Mouse (Mus musculus) megakaryocyte, embryonic 14.5 days (primary cell): ENCODE results near the gene Lrrtm4. TPM values are rescaled to one million over a fixed set of nuclear protein-coding genes. Genes with fewer than 3 reads are reported as not detected.

ENCODE experiments used
- H3K27me3 ChIP-seq: replicated peaks from 2 replicates; pipeline ENCODE3; 2012; ENCODE audit warnings: inconsistent platforms
- H3K36me3 ChIP-seq: replicated peaks from 2 replicates; pipeline ENCODE3; 2012; ENCODE audit warnings: low read length, inconsistent platforms, mixed read lengths
- H3K4me1 ChIP-seq: 2 replicates; pipeline ENCODE4 v1.6.1; 2012; ENCODE audit warnings: inconsistent platforms
- H3K4me3 ChIP-seq: replicated peaks from 2 replicates; pipeline ENCODE3; 2012; ENCODE audit warnings: moderate library complexity, mild to moderate bottlenecking, inconsistent platforms
- H3K9me3 ChIP-seq: 2 replicates; pipeline ENCODE4 v1.6.1; 2012; ENCODE audit warnings: inconsistent platforms
- FLI1 ChIP-seq: IDR thresholded peaks from 2 replicates; pipeline ENCODE4 v1.6.1; 2012; ENCODE audit warnings: low read length, inconsistent platforms, mixed read lengths
- GATA1 ChIP-seq: IDR thresholded peaks from 3 replicates; pipeline ENCODE4 v1.6.1; 2012; ENCODE audit warnings: mixed read lengths, low read length, inconsistent platforms, borderline replicate concordance
- polyA plus RNA-seq: library from polyadenylated mRNA; stranded (reverse); fragments of >175 nt; gene quantifications from 2 replicates; pipeline ENCODE4 v1.2.3, GENCODE M21; 2012; ENCODE audit warnings: low replicate concordance; ENCODE audit not compliant: insufficient read depth

Lrrtm4 gene
- polyA plus RNA-seq, 1 experiment, result not detected

GRCm38 (mm10) chr6:80786282-80786681 lies 767.6 kb downstream of the Lrrtm4 start:
- Histone ChIP-seq H3K36me3 (no peaks in the 10 kb centered on the region), H3K9me3 (no peaks in the 10 kb centered on the region), H3K27me3 (no peaks in the 10 kb centered on the region), H3K4me1 (no peaks in the 10 kb centered on the region), H3K4me3 (no peak overlapping the region)
- TF ChIP-seq GATA1 (no peak), FLI1 (no peak)

GRCm38 (mm10) chr6:80823753-80824152 lies 805.1 kb downstream of the Lrrtm4 start:
- no peak overlapping the region for H3K4me3 ChIP-seq
- H3K9me3 ChIP-seq, result peaks cover 5% of the 10 kb centered on the region; the same call in 1 of the 2 replicates
- H3K36me3 ChIP-seq, result no peaks in the 10 kb centered on the region
- TF ChIP-seq FLI1 (no peak), GATA1 (no peak)
- H3K27me3 ChIP-seq, result no peaks in the 10 kb centered on the region
- no peaks in the 10 kb centered on the region for H3K4me1 ChIP-seq

- no peaks in the 10 kb centered on the region for H3K36me3 ChIP-seq
- TF ChIP-seq FLI1 (no peak), GATA1 (no peak)
- no peaks in the 10 kb centered on the region for H3K4me1 ChIP-seq
- 0 out of 2 replicates have a peak, but pooled peaks cover 3% of the 10 kb centered on the region for H3K9me3 ChIP-seq
- no peak overlapping the region for H3K4me3 ChIP-seq
- H3K27me3 ChIP-seq, result no peaks in the 10 kb centered on the region
Measured at GRCm38 (mm10) chr6:80839784-80840183, 821.1 kb downstream of the Lrrtm4 start.

- TF ChIP-seq GATA1, result no peak
- no peak for TF ChIP-seq FLI1
- Histone ChIP-seq H3K27me3 (no peaks in the 10 kb centered on the region), H3K4me3 (no peak overlapping the region), H3K36me3 (no peaks in the 10 kb centered on the region), H3K4me1 (no peaks in the 10 kb centered on the region), H3K9me3 (0 out of 2 replicates have a peak, but pooled peaks cover 3% of the 10 kb centered on the region)
Measured at GRCm38 (mm10) chr6:80845294-80845693, 826.6 kb downstream of the Lrrtm4 start.

GRCm38 (mm10) chr6:80856910-80857543 lies 838.4 kb downstream of the Lrrtm4 start:
- peaks cover 6% of the 10 kb centered on the region for H3K9me3 ChIP-seq
- no peak overlapping the region for H3K4me3 ChIP-seq
- TF ChIP-seq FLI1 (no peak), GATA1 (no peak)
- no peaks in the 10 kb centered on the region for H3K36me3 ChIP-seq
- H3K27me3 ChIP-seq, result no peaks in the 10 kb centered on the region
- no peaks in the 10 kb centered on the region for H3K4me1 ChIP-seq

Other genes with a start within 250 kb of the Lrrtm4 start
- gene Gm20594, start 201.0 kb upstream of the Lrrtm4 start, polyA plus RNA-seq, result not detected in 2 replicates